Mouse (Mus musculus): ENCODE data around the gene Sbf2. TPM values are rescaled to one million over a fixed set of nuclear protein-coding genes. Genes with fewer than 3 reads are reported as not detected.
"Not testable (repeated sequence)": the region's sequence is repeated elsewhere in the genome, so short reads cannot be mapped to it uniquely, and the experiment has no call there.

Gene Sbf2
- total RNA-seq, 2 experiments from 2014 or later: 32.7 to 36.6 TPM

DNA sequence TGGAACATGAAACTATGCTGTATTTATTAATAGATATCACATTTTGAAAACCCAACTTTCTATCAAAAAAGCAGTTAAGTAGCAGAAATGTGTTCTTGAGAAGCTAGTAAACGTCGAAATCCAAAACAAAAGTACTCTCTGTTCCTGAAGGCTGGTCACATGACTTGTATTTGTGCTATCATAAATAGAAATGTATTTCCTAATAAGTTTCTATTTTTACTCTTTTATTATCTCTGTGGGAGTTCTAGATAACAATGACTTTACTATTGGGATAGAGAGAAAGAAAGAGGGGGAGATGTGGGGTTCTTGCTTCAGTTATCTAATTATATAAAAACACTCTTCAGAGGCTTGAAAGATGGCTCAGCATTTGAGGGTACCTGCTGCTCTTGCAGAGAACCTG is 29.5 kb downstream of the Sbf2 start:
- no peak for DNase-seq (ENCODE audit: low spot score in 2 of 2)

DNA sequence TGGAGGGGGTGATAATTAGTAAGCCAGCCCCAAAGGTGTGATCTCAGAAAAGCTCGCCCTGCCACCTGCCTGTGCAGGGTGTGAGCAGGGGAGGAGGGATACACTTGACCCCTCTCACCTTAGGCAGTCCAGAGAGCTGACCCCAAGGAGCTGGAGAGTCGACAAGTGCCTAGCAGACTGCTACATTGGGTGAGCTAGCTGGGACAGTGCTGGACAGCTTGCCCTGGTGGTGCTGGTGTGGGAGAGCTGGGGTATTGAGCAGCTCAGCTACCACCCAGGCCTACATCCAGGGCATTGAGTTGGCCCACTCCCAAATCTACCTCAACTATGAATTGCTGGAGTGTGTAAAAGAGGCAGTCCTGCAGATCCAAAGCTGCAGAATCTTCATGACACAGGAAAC is 30.6 kb downstream of the Sbf2 start:
- DNase-seq (ENCODE audit: low spot score in 2 of 2): no peak

DNA sequence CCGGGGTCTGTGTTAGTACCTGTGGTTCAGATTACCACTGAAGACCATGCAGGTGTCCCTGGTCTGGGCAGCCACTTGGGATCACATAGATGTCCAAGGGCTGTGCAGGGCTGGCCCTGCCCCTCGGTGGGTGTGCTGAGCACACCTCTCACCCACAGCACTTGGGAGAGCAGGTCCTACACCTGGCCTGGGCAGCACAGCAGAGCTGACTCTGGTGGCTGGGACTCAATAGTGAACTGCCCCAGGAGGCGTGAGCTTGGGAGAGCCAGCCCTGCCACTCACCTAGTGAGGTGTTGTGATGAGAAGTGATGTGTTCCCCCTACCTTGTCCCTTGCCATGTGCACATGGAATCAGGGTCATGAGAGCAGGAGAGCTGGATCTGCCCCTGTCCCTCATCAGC is 31.0 kb downstream of the Sbf2 start:
- no peak for DNase-seq (ENCODE audit: low spot score in 2 of 2)

DNA sequence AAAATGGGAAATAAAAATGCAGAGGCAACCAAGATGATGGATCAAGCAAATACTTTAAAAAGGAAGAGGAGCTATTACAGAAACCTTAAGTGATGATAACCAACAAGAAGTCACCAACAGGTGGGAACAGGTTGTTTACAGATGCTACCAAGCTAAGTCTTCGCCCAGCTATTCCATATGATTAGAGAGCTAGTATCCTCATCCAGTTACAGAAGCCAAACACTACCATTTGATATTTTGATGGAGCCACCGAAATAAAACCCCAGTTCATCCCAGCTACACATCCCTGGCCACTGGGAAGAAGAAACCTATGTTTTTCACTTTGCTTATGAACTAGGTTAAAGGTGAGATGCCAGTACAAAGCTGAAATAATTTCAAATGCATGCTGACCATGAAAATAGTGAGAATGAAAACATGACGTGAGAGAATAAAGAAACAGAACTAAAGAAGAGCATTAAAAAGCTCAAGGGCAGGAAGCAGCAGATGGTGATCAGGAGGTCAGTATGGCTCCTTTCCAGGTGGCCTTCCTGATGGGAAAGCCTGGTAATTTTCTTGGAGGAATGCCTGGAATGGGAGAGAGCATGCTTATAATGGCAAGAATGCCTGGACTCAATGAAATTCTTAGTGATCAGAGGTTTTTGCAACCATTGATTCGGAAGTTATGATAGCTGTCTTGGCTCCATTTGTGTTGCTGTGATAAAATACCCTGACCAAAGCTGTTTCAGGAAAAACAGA is 48.7 kb downstream of the Sbf2 start:
- DNase-seq (ENCODE audit: low spot score in 2 of 2): no peak

DNA sequence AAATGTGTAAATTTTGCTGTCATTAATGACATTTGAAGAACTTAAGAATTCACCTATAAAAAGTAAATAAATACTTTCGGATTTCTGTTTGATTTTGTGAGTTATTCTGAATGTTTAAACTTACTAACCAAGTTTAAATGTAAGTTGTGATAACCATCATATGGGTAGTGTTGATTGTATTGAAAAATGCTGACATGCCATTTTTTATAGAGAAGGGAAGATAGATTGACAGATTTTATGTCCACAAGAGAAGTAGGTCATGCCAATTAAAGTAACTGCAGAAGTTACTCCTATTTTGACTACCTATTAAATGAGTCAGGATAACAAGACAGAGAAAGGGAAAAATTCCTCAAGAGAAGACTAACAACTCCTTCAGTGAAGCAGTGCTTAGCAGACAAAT is 53.1 kb downstream of the Sbf2 start:
- no peak for DNase-seq (ENCODE audit: low spot score in 2 of 2)

DNA sequence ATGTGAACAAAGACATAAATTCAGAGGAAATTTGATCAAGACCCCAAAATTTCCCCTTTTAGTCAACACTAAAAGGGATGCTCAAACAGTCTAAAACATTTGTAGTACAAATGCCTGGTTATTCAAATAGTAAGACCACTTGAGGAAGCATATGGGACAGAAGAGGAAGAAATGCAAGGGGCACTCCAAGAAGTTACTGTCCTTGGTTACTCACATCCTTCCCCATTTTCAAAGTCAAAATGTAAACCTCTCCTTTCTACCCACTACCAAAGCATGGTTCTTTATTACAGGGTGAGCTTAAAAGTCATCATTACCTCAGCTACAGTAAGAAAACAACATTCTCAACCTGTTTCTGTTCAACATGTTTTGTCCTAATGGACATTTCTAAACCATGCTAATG is 57.7 kb downstream of the Sbf2 start:
- no peak for DNase-seq (ENCODE audit: low spot score in 2 of 2)

DNA sequence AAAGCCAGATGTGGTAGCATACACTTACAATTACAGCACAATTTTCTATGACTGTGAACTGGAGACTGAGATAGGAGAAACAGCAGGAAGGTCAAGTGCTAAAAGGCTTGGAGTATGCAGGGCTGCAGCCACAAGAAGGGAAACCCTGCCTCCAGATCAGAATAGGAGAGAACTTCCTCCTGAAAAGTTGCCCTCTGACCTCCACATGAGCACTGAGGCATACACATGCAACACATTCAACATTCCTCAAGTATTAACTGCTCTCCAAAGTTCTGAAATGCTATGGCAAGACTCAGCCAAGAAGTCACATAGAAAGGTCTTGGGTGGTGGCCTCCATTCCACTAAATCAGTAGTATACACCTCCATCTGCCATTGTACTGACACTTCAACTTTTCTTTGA is 58.5 kb downstream of the Sbf2 start:
- DNase-seq (ENCODE audit: low spot score in 2 of 2): no peak

DNA sequence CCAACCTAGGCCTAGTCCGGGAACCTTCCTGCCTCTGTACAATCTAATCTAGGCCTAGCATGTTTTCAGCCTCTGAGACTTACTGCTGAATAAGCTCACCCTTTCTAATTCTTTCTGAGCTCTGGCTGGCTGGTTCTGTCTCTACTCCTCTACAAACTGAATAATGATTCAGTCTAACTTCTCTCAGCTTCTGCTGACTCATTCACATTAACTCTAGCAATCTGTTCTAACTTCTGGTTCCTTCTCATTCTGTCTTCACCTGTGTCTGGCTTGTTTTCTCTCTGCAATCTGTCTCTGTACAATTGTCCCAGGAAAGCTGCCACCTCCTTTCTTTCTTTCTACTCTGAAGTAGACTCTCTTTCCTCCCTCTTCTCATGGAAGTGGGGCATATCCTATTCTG is 59.5 kb downstream of the Sbf2 start:
- DNase-seq (ENCODE audit: low spot score in 2 of 2): no peak

DNA sequence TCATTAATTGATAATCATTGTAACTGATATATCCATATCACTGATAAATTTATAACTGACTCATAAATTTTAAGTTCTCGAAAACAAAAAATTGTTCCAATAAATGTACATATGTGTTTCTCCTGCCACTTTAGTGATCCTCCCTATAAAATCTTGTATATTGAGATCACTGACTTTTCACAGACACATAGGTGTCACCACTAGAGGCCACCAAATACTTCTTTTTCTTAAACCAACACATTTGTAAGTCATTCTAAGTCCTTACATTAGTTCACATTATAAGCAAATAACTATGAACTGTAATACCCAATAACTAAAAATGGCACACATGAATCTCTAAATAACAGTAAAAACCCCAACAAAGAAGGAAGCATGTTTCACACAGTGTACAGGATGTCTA is 66.5 kb downstream of the Sbf2 start:
- no peak for DNase-seq (ENCODE audit: low spot score in 2 of 2)

DNA sequence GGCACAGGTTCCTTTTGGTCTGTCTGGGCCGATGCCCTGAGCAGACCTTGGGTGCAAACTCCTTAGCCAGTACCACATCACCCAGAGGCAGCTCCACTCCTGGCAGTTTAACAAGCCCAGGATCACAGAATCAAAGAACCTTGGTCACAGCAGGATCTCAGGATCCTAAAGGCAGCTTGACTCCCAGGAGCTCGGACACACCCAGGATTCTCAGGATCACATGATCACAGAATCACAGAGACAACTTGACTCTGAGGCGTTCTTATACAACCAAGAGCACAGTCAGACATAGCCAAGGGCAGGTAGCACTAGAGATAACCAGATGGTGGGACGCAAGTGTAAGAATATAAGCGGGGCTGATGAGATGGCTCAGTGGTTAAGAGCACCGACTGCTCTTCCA is 71.4 kb downstream of the Sbf2 start:
- DNase-seq (ENCODE audit: low spot score in 2 of 2): no peak

DNA sequence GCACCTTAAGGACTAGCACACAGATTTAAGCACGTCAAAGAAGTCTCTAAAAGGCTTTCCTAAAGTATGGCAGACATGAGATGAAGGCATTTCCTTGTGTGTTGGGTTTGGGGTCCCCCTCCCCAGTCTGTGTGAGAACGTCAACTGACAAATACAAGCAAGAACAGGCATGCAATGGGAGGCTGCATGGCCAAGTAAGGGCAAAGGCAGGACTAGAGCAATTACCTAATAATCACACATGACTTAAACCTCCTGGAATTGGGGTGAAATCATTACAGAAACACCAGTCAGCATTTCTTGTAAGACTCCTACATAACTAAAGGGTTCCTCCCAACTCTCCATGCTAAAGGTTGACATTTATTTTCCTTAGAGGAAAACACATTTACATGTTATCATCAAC is 75.5 kb downstream of the Sbf2 start:
- no peak for DNase-seq (ENCODE audit: low spot score in 2 of 2)

DNA sequence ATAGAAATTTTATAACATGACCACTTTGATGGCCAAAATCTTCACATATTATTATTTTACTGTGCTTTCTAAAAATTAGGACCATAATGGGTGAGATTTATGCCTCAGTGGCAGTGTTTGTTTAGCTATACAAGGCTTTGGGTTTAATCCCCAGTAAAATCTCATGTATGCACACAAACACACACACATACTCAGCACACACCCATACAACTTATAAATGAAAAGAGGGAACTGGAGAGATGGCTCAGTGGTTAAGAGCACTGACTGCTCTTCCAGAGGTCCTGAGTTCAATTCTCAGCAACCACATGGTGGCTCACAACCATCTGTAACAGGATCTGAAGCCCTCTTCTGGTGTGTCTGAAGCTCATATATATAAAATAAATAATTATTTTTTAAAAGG is 84.4 kb downstream of the Sbf2 start:
- not testable (repeated sequence) for DNase-seq (ENCODE audit: low spot score in 2 of 2)

DNA sequence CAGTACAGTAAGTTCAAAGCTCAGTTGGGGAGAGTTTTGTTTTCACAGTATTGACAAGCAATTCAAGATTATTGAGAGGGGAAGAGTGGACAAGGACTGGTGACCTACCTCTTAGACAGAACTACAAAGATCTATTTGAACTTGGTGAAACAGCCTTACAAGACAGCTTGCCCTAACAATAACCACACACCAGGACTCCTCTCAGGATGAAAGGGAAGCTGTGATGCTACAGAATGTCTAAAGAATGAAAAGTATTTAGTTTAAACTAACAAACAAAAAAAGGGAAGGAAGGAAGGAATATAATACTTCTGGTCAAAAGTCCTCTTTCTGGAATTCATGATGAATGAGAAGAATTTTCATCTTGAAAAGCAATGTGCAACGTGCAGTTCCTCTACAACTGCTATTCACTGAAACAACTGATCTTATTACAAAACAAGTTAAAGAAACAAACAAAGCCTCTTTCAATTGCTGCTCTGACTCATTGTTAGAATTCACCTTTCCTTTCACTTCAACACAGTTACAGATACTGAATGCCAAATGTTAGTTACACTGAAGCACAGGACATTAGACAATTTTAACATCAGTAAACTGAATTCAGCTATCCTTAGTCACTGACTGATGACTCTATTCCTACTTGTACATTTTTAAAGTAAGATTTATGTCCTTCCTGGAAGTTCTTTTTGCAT is 89.5 kb downstream of the Sbf2 start:
- DNase-seq (ENCODE audit: low spot score in 2 of 2): no peak

DNA sequence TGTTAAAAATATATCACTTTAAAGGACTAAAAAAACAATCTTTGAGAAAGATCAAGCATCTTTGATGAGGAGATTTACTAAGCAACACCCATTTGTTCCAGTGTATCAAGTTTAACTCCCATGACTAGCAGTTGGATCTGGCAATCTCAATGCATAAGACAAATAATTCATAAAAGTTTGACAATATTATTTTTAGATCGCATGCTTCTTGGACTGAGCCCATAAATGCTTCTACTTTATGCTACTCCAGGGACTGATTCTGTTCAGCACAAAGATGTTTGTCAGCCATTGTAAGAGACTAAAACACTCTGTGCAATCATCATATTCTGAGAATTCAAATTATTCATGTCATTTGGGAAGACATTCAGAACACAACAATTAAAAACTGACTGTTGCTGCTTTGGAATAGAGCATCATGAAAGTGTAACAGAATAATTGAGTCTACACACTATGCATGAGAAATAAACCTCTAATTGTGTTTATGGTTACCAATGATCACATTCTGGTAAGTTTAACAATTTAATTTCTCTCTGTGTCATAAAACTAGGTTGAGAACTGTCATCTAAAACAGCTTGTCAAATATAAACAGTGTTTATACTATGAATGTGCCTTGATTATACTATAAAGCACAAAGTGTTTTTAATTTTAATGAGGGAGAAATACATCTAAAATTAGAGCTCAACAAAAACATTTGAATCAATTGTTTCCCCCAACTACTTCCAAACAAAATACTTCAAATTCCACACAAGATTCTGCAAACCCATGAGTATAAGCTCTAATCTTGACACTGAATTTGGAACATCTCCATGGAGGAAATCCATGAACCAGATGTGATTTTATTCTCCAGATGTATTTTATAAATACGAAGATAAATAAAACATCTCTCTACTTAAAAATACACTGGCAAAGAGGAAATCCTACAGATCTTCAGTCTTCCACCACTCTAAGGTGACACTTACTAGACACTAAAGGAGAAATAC is 98.2 kb downstream of the Sbf2 start:
- DNase-seq (ENCODE audit: low spot score in 2 of 2): no peak

DNA sequence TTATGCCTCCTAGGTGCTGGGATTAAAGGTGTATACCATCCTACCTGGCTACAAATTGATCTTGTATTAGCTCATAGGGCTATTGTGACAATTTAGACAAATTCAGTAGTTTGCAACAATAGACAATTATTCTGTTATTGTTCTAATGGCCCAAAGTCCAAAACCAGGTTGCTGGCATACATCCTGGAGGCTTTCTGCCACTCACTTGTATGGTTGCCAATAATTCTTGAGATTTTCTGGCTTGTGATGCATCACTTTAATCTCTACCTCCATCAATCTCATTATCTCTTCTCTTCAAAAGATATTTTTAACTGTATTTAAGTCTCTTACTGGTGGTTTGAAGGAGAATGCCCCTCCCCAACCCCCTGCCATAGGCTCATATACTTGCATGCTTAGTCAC is 100.6 kb downstream of the Sbf2 start:
- DNase-seq (ENCODE audit: low spot score in 2 of 2): no peak

DNA sequence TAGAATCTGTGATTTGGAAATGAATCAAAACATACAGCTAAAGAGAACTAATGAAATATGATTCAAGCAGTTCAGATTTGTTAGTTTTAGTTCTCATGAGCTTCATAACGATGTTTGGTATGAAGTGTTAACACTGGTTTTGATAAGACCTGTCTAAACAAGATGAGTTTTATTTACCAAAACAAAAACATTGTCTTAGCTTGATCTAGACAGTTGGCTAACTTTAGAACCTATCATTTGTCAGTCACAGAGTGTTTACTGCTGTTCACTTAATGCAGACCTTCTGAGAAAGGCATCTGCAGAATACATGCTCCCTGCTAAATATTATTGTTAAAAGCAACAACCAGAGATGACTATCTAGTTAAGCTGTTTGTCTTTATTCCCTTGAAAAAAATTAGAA is 116.1 kb downstream of the Sbf2 start:
- DNase-seq (ENCODE audit: low spot score in 2 of 2): no peak

DNA sequence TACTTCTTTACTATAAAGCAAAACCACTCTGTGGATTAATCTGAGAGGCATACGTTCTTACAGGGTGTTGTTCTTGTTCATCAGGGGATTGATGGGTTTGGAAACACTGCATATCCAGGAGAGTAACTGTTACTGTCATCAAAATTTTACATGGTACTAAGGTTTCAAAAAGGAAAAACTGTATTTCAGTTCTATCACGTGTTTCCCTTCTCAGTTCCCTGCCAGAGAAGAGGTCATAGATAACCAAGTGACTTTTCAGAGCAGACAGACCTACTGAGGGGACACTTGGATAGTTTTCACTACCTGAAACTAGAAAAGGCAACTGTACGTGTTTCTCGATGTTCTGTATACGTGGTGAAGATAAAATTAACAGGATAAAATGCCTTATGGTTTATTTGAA is 123.7 kb downstream of the Sbf2 start:
- no peak for DNase-seq (ENCODE audit: low spot score in 2 of 2)

DNA sequence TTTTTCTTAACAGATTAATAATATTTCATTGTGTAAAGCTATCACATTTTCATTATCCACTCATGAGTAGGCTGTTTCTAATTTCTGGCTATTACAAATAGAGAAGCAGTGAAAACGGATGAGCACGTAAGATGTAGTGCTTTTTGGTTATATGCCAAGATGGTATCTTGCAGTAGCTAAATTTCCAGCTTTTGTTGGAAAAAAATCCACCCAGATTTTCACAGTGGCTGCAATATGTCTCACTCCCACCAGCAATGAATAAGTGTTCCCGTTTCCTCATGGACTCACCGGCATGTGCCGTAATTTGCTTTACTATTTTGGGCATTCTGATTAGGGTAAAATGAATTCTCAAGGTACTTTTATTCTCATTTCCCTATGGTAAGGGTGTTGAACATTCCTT is 129.7 kb downstream of the Sbf2 start:
- DNase-seq (ENCODE audit: low spot score in 2 of 2): no peak

DNA sequence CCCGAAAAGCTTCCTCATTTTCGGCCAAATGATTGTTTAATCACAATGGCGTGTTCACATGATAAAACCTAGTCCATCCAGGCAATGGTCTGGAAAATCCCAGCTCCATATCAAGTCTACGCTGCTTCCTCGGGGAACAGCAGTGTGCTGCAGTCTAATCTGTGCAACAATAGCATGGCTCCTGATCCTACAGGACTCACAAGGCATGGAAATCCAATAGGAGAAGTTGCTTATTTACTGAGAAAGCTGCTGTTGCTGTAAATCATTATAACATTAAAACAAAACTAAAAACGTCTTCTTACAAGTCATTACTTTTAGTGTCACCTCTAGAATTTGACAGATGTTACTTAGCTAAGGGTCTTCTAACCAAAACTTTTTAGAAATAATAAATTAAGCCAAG is 143.7 kb downstream of the Sbf2 start:
- DNase-seq (ENCODE audit: low spot score in 2 of 2): no peak

DNA sequence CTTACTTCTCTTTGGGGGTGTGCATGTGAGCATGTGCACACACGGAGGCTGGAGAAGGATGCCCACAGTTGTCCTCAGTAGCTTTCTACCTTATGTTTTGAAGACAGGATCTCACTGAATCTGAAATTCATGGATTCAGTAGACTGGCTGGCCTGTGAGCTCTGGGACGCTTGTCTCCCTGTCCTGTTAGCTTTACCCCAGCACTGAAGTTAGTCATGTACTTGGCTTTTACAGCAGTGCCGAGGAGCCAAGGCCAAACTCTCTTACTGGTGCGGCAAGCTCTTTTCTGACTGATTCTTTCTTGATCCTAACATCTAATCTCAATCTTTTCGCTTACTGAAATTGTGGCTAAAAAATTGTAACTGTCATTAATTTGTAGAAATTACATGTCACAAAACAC is 151.3 kb downstream of the Sbf2 start:
- DNase-seq (ENCODE audit: low spot score in 2 of 2): peak in 1 of 2 experiments; percentile 8

DNA sequence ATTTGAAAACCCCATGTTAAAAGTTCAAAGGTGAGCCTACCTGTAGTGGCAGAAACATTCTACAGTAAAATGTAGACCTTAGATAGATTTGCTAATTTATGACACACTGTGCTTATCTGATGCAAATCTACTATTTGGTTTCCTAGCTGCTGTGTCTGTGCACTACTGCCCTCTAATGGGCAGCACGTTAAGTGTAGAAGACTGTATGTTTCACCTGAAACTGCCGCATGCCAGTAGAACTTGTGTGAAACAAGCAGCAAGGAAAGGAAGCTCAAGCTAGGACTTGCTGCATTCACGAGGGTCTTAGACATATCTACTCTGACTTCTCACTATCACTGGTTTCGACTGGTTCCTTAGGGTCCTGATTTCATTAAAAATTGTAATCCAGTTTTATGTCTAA is 182.4 kb downstream of the Sbf2 start:
- peak; percentile 40 to 54 for DNase-seq (ENCODE audit: low spot score in 2 of 2)

DNA sequence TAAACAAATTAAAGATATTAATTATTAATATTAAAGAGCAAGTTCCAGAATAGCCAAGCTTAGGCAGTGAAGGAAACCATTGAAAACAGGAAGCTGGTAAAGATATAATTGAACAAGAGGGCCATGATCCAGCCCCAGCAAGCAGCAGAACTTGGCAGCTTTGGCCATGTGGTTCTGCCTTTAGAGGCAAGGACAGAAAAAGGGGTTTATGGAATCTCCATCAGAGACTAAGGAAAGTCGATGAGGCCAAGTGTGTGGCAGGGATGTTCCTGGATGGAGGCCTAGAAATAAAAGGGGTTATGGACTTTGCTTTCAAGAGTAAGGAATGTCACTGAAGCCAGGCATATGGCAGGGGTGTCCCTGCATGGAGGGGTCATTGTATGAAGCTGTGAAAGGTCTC is 198.4 kb downstream of the Sbf2 start:
- no peak for DNase-seq (ENCODE audit: low spot score in 2 of 2)

Measured in adrenal gland, adult 18-20 months (tissue).